Mouse (Mus musculus) liver, embryonic 14.5 days (tissue): ENCODE data around the gene Mab21l2.

ENCODE experiments used
- CTCF ChIP-seq: IDR thresholded peaks from 2 replicates; pipeline ENCODE4 v1.5.1; 2016; ENCODE audit warnings: antibody characterized with exemption, low read depth, control low read depth
- EP300 ChIP-seq: IDR thresholded peaks from 2 replicates; pipeline ENCODE4 v1.6.1; 2016; ENCODE audit warnings: antibody characterized with exemption, low read depth

GRCm38 (mm10) chr3:86572519-86573244 is 24.3 kb upstream of the Mab21l2 start:
- no peak for TF ChIP-seq EP300
- TF ChIP-seq CTCF = no peak
